Mouse (Mus musculus): ENCODE results near the gene Prss34. TPM values are rescaled to one million over a fixed set of nuclear protein-coding genes. Genes with fewer than 3 reads are reported as not detected.

Prss34 gene
- not detected for polyA plus RNA-seq (2017; shearing (Covaris generic))

DNA sequence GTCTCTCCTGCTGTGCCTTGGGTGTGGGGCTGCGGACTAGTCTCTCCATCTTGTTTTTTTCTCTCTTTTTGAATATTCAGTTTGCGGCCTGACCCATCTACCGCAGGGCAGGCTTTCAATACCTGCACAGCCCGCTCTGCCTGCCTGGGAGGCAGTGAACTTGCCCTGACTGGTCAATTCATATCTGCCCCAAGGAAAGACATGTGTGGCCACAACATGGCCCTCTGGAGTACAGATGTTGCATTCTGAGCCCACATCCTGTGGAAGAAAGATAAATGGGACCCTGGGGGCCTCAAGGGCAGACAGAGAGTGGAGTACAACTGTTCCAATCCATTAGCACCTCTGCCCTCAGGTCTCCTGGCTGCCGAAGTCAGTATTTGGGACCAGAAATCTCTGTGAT is at the start of gene Prss34:
TSS of gene Prss34 (plus strand) at position 301 of the 400 bp plus-strand sequence.

DNA sequence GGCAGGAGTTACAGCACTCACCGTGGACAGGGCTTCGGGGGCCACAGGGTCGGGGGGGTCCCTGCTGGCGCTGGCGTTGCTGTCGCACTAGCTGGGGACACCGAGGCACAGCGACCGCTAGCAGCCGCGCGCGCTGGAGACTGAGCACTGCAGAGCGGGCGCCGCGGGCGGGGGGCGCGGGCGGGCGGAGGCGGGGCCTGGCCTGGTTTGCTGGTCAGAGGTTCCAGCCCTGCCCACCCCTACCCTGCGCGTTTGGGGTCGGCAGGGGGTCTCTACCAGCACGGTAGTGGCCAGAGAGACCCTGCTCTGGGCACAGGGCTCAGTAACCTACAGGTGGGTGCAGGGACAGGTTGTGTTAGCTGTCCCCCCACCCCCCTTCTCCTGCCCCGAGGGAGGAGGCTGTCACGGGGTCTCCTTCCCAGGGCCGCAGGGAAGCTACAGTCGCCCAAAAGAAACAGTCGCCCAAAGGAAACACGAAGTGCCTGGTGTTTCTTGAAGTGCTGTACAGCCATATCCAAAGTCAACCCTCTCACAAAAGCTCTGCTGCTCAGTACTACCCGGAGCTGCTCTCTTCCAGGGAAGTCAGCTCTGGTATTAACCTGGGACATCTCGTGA is 41.9 kb upstream of the Prss34 start, which contains the start of gene Baiap3:
TSS of gene Baiap3 (minus strand) at position 225 of the 615 bp plus-strand sequence.

DNA sequence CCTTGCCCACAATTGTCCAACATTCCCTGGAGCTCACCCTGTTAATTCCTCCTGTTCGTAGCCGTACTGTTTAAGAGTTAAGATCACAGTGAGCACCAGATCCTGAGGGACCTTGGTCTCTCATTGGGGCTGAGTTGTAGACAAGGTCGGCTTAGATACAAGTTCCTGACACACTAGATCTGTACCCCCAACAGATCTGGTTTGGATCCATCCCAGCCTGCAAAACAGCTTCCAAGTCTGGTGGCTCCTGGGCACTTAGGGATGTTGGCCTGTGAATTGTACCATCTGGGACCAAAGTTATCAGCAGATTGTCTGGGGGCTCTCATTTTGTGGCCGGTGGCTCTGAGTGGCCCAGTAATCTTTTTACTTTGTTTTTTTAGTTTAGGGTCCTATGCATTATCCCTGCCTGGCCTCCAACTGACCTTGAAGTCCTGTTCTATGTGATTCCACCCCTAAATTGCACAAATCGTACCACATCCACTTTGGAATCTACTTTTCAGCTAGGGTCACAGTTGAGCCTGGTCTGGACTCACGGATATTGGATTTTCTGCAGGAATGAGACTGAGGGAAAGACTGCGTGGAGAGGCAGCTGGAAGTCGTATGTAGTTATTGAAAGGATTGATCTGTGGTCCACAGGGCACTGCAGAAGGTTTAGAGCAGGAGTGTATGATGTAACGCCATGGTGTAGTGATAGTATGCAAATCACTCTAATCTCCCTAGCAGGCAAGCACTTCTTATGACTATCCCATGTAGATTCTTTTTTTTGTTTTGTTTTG is 23.4 kb upstream of the Prss34 start, which contains the start of gene Ube2i:
TSS of gene Ube2i (minus strand) at position 52 of the 776 bp plus-strand sequence.

DNA sequence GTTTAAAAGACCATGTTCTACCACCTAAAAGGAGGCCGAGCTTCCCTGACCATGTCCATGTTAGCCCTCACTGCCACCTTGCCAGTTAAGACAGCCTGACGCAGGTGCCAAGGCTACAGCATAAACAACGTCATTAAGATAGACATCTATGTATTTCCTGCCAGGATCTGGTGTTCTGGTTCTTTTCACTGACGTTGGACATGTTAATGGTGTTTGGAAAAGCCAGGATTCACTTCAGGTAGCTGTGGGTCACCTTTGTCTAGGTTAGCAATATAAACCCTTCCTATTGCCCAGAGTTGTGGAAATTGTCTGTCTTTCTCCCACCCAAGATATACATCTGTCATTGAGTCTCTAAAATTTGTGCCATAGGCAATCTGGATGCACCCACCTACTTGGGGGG is 10.2 kb downstream of the Prss34 start, which contains the start of gene Prss28:
TSS of gene Prss28 (plus strand) at position 301 of the 400 bp plus-strand sequence.

DNA sequence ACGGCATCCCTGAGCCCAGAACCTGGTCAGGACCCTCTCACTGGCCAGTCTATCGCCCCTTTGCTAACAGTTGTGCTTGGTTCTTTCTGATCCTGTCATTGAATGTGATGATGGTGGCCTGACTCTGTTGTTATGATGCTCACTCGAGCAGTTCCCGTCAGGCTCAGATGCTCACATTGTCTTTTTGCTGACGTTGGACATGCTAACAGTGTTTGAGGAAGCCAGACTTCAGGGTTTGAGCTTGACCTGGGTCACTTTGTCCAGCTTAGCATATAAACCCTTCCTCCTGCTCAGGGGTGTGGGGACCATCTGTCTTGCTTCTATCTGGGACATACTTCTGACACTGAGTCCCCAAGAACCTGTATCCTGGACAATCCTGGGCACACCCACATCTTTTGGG is 20.2 kb downstream of the Prss34 start, which contains the start of gene Prss29:
TSS of gene Prss29 (plus strand) at position 301 of the 400 bp plus-strand sequence.

DNA sequence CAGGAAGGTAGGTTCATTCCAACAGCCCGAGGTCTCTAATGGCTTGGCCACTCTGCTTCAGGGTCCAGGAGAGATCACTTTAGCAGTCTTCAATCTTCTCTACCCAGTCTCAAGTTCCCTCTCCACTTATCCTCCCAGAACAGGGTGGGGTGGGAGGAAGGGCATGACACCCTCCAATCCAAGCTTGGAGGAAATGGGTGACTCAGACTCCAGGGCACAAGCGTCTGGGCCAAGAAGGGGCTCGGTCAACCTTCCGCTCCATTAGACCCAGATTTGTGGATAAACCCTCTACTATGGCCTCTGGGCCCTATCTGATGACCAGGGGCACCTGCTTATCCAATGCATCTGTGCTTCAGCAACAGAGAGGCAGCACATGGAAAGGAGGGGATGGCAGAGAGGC is 47.3 kb downstream of the Prss34 start, which contains the start of gene Tpsab1:
TSS of gene Tpsab1 (minus strand) at position 101 of the 400 bp plus-strand sequence.

Other genes with a start within 250 kb of the Prss34 start
- 1.3 TPM for gene Tmem204, start 214.8 kb upstream of the Prss34 start, polyA plus RNA-seq (2017; shearing (Covaris generic))
- gene Telo2, start 182.4 kb upstream of the Prss34 start, polyA plus RNA-seq (2017; shearing (Covaris generic)), result 39.0 TPM
- not detected for gene Ptx4, start 177.6 kb upstream of the Prss34 start, polyA plus RNA-seq (2017; shearing (Covaris generic))
- 49.9 TPM for gene Clcn7, start 165.0 kb upstream of the Prss34 start, polyA plus RNA-seq (2017; shearing (Covaris generic))
- gene Ccdc154, start 135.9 kb upstream of the Prss34 start, polyA plus RNA-seq (2017; shearing (Covaris generic)), result not detected
- not detected for gene Gm38655, start 122.9 kb upstream of the Prss34 start, polyA plus RNA-seq (2017; shearing (Covaris generic))
- gene BC003965, start 113.8 kb upstream of the Prss34 start, polyA plus RNA-seq (2017; shearing (Covaris generic)), result 32.7 TPM
- gene Unkl, start 110.0 kb upstream of the Prss34 start, polyA plus RNA-seq (2017; shearing (Covaris generic)), result 44.1 TPM
- gene Gnptg, start 58.3 kb upstream of the Prss34 start, polyA plus RNA-seq (2017; shearing (Covaris generic)), result 106 TPM
- 34.7 TPM for gene Tsr3, start 58.2 kb upstream of the Prss34 start, polyA plus RNA-seq (2017; shearing (Covaris generic))
- gene Baiap3, start 42.0 kb upstream of the Prss34 start, polyA plus RNA-seq (2017; shearing (Covaris generic)), result 30.7 TPM
- gene Ube2i, start 23.8 kb upstream of the Prss34 start, polyA plus RNA-seq (2017; shearing (Covaris generic)), result 541 TPM
- not detected for gene Prss28, start 10.3 kb downstream of the Prss34 start, polyA plus RNA-seq (2017; shearing (Covaris generic))
- not detected for gene Prss29, start 20.3 kb downstream of the Prss34 start, polyA plus RNA-seq (2017; shearing (Covaris generic))
- gene Tpsab1, start 47.2 kb downstream of the Prss34 start, polyA plus RNA-seq (2017; shearing (Covaris generic)), result not detected
- not detected for gene Tpsb2, start 67.9 kb downstream of the Prss34 start, polyA plus RNA-seq (2017; shearing (Covaris generic))
- not detected for gene Tpsg1, start 70.9 kb downstream of the Prss34 start, polyA plus RNA-seq (2017; shearing (Covaris generic))
- gene Cacna1h, start 135.4 kb downstream of the Prss34 start, polyA plus RNA-seq (2017; shearing (Covaris generic)), result not detected
- gene Tekt4, start 156.2 kb downstream of the Prss34 start, polyA plus RNA-seq (2017; shearing (Covaris generic)), result not detected
- not detected for gene Sstr5, start 198.9 kb downstream of the Prss34 start, polyA plus RNA-seq (2017; shearing (Covaris generic))

All from CD4-positive, CD25-positive, alpha-beta regulatory T cell, adult 9 weeks (primary cell).